40 mouse cellular contexts compared by ENCODE assay signal in genomic region chr4:112256022-112256421, GRCm38 (mm10). TPM values are rescaled to one million over a fixed set of nuclear protein-coding genes. Genes with fewer than 3 reads are reported as not detected.
"Had no signal": no experiment of that assay in that cellular context is flagged by ENCODE, and none has a peak within 500 bp of the region (broad histone marks: within the 10 kb centered on the region; RNA-seq: fewer than 3 reads in every experiment).

No protein-coding gene starts in this region.

- H3K4me1 ChIP-seq: heart, embryonic 10.5 days; heart, embryonic 12.5 days; hindbrain, embryonic 10.5 days; hindbrain, embryonic 12.5 days; kidney, embryonic 15.5 days; limb, embryonic 13.5 days; limb, embryonic 15.5 days; liver, embryonic 12.5 days had no signal

- H3K27me3 ChIP-seq: heart, embryonic 12.5 days; hindbrain, embryonic 12.5 days; kidney, embryonic 15.5 days; limb, embryonic 13.5 days; limb, embryonic 15.5 days; liver, embryonic 12.5 days had no signal

- H3K9ac ChIP-seq: heart, embryonic 12.5 days; hindbrain, embryonic 12.5 days; hindbrain, embryonic 14.5 days; kidney, embryonic 15.5 days; limb, embryonic 13.5 days; limb, embryonic 15.5 days; liver, embryonic 12.5 days had no signal

- H3K4me3 ChIP-seq: heart, embryonic 10.5 days; heart, embryonic 12.5 days; hindbrain, embryonic 10.5 days; hindbrain, embryonic 12.5 days; kidney, embryonic 15.5 days; limb, embryonic 13.5 days; limb, embryonic 15.5 days; liver, embryonic 12.5 days had no signal

- DNase-seq: gastrocnemius, postnatal 14 days; gastrocnemius, postnatal 36 days; heart, adult 18-20 months; heart, postnatal 10 days; heart, postnatal 4 days; kidney, adult 11 months; kidney, adult 2 months; kidney, adult 9 months; kidney, postnatal 14 days; kidney, postnatal 36 days; layer of hippocampus, adult 9-11 months; layer of hippocampus, postnatal 36 days; left cerebral cortex, postnatal 4 days had no signal

- ATAC-seq: hindbrain, embryonic 16.5 days; intestine, embryonic 16.5 days; liver, embryonic 12.5 days had no signal

- H3K27ac ChIP-seq: heart, embryonic 10.5 days; hindbrain, embryonic 10.5 days; hindbrain, embryonic 12.5 days; hindbrain, embryonic 14.5 days; kidney, embryonic 15.5 days; kidney, postnatal 0 days; limb, embryonic 13.5 days; limb, embryonic 15.5 days; liver, embryonic 12.5 days had no signal

- H3K36me3 ChIP-seq: heart, embryonic 10.5 days; heart, embryonic 12.5 days; hindbrain, embryonic 10.5 days; hindbrain, embryonic 12.5 days; kidney, embryonic 15.5 days; limb, embryonic 13.5 days; limb, embryonic 15.5 days; liver, embryonic 12.5 days had no signal

RNA-seq across cellular contexts. Expression of gene Skint3, which starts 24.0 kb away (rescaled TPM):
- total RNA-seq: gastrocnemius, adult 18-20 months; gastrocnemius, adult 8-10 months; gastrocnemius, postnatal 14 days; gastrocnemius, postnatal 36 days; heart, adult 18-20 months; heart, adult 8-10 months; heart, postnatal 25 days; heart, postnatal 4 days; layer of hippocampus, adult 18-20 months; layer of hippocampus, adult 8-10 months; layer of hippocampus, postnatal 14 days; layer of hippocampus, postnatal 36 days; left cerebral cortex, adult 18-20 months; left cerebral cortex, adult 8-10 months; left cerebral cortex, postnatal 10 days; left cerebral cortex, postnatal 25 days; left cerebral cortex, postnatal 4 days had no signal
- polyA plus RNA-seq: heart, embryonic 10.5 days; heart, embryonic 12.5 days; heart, embryonic 14.5 days; hindbrain, embryonic 10.5 days; hindbrain, embryonic 12.5 days; hindbrain, embryonic 14.5 days; hindbrain, embryonic 16.5 days; intestine, embryonic 14.5 days; large intestine, adult 2 months; limb, embryonic 11.5 days had no signal
